Comparison of ENCODE assay signal across 9 mouse cellular contexts in the genomic region with DNA sequence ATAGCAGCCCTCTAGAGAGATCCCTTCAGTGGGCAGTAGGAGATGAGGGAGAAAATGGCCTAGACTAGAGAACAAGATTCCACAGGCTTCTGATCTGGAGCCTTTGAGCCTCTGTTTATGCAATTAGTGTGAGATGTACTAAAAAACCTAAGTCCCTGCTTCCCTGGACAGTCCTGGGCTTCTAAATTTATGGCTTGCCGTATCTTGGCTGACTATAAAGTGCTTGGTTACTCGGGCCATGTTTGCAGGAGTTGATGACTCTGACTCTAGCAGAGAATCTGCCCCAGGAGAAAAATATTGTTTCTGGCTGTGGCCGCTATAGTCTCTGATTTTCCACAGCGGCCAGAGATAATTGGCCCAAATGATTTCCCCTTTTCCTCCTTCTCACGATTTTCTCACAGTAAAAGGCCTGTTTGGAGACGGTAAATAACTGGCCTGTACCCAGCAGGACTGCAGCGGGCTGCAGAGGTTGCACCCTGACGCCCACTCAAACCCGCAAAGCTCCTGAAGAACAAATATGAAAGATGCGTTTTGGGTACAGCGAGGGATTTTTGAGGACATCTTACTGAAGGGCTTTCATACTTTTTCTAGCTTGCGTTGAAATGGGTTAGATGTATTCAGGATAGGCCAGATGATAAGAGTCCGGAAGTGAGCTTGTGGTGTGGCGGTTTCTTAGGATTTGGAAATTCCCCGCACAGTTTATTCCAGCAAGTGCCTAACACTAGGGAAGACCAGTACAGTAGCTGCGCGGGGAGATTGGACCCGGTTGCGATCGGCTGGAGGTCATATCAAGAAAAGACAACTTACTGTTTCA. TPM values are rescaled to one million over a fixed set of nuclear protein-coding genes. Genes with fewer than 3 reads are reported as not detected.
DNase-seq lines count a peak whose midpoint lies in the region; ATAC-seq and TF ChIP-seq lines count a peak whose summit lies in the region.
"Had no signal": no experiment of that assay in that cellular context is flagged by ENCODE, and none has a peak within 500 bp of the region (broad histone marks: within the 10 kb centered on the region; RNA-seq: fewer than 3 reads in every experiment).

No protein-coding gene starts in this region.

- no peak overlapping the region for H3K27ac ChIP-seq in heart, embryonic 11.5 days (ENCODE audit: low read depth, low read length)
- no peak overlapping the region for H3K27ac ChIP-seq in heart, postnatal 0 days (ENCODE audit: low read depth)
- no peak overlapping the region for H3K27ac ChIP-seq in lung, postnatal 0 days (ENCODE audit: low read length)

- no peak overlapping the region for H3K9ac ChIP-seq in heart, embryonic 11.5 days (ENCODE audit: low read depth, low read length)
- H3K9ac ChIP-seq in heart, postnatal 0 days (replicated peaks; ENCODE audit: low read depth, low read length) = no peak overlapping the region
- no peak overlapping the region for H3K9ac ChIP-seq in lung, postnatal 0 days (replicated peaks; ENCODE audit: low read depth)

- no peaks in the 10 kb centered on the region for H3K36me3 ChIP-seq in heart, embryonic 11.5 days (ENCODE audit: control insufficient read depth, insufficient read depth, low read length)
- H3K36me3 ChIP-seq in heart, postnatal 0 days (replicated peaks; ENCODE audit: control insufficient read depth, insufficient read depth, low read length) = no peaks in the 10 kb centered on the region
- no peaks in the 10 kb centered on the region for H3K36me3 ChIP-seq in lung, postnatal 0 days (ENCODE audit: insufficient read depth, low read length)

- intact Hi-C loops in heart, postnatal 25 days (cut with DNase I) = loop anchor here (1.0 to 5.0 kb wide), 4 partner anchors 62 to 180 kb away; no protein-coding TSS in a partner anchor
- intact Hi-C loops in left cerebral cortex, postnatal 25 days (cut with DNase I) = loop anchor here (1.0 to 10.0 kb wide), 5 partner anchors 131 to 1065 kb away; no protein-coding TSS in a partner anchor

- H3K4me2 ChIP-seq in heart, embryonic 11.5 days = peak overlapping the region; percentile 52
- H3K4me2 ChIP-seq in heart, postnatal 0 days (ENCODE audit: low read depth, low read length) = peak overlapping the region; percentile 52
- H3K4me2 ChIP-seq in lung, postnatal 0 days (replicated peaks; ENCODE audit: low read depth, low read length) = peak overlapping the region; percentile 44

- WGBS in heart, embryonic 11.5 days (ENCODE audit: insufficient replicate concordance) = 52% methylated on average over 20 of the region's 20 CpGs
- WGBS in heart, postnatal 0 days = 44% methylated on average over 20 of the region's 20 CpGs
- WGBS in lung, postnatal 0 days = 49% methylated on average over 20 of the region's 20 CpGs

- TF ChIP-seq EP300 in heart, postnatal 0 days (IDR thresholded peaks at IDR 0.05; ENCODE audit: low read depth) = no peak
- no peak for TF ChIP-seq EP300 in lung, postnatal 0 days (IDR thresholded peaks at IDR 0.05)

- DNase-seq in heart, postnatal 25 days (ENCODE audit: low spot score) = no peak
- DNase-seq in Muller cell, postnatal 12 days (ENCODE audit: inconsistent ontology term) = peak; percentile 43
- DNase-seq in heart, postnatal 0 days (ENCODE audit: low spot score) = peak; percentile 14
- no peak for DNase-seq in lung, postnatal 0 days (ENCODE audit: low spot score)
- no peak for DNase-seq in adrenal gland, postnatal 14 days
- no peak for DNase-seq in left cerebral cortex, postnatal 25 days (ENCODE audit: low spot score in 2 of 2)
- DNase-seq in embryo, embryonic 10.5 days (ENCODE audit: low spot score) = no peak

- H3K4me1 ChIP-seq in heart, embryonic 11.5 days (ENCODE audit: control insufficient read depth, insufficient read depth, low read length) = no peaks in the 10 kb centered on the region
- no peaks in the 10 kb centered on the region for H3K4me1 ChIP-seq in heart, postnatal 0 days (ENCODE audit: control insufficient read depth, insufficient read depth)
- H3K4me1 ChIP-seq in lung, postnatal 0 days (ENCODE audit: insufficient read depth, low read depth, low read length) = no peaks in the 10 kb centered on the region

- no peak for ATAC-seq in heart, embryonic 11.5 days (replicated peaks; ENCODE audit: insufficient number of reproducible peaks, low FRiP score, low TSS enrichment)
- peak; percentile 50 for ATAC-seq in heart, postnatal 0 days (ENCODE audit: insufficient read depth, low read depth)
- peak; percentile 41 for ATAC-seq in lung, postnatal 0 days

- no peak for TF ChIP-seq CTCF in heart, postnatal 0 days (IDR thresholded peaks at IDR 0.05; ENCODE audit: low read depth)
- TF ChIP-seq CTCF in lung, postnatal 0 days (IDR thresholded peaks at IDR 0.05) = no peak

- H3K4me3 ChIP-seq in heart, embryonic 11.5 days (ENCODE audit: low read depth, low read length) = peak overlapping the region; percentile 26; the same call in 1 of the 2 replicates
- peak overlapping the region; percentile 28 for H3K4me3 ChIP-seq in heart, postnatal 0 days (ENCODE audit: low read depth, low read length)
- no peak overlapping the region for H3K4me3 ChIP-seq in lung, postnatal 0 days (ENCODE audit: low read depth, low read length)

- no peaks in the 10 kb centered on the region for H3K27me3 ChIP-seq in heart, embryonic 11.5 days (ENCODE audit: control insufficient read depth, insufficient read depth, low read length)
- H3K27me3 ChIP-seq in heart, postnatal 0 days (ENCODE audit: control insufficient read depth, insufficient read depth, low read length) = no peaks in the 10 kb centered on the region
- H3K27me3 ChIP-seq in lung, postnatal 0 days (replicated peaks; ENCODE audit: insufficient read depth, low read length) = no peaks in the 10 kb centered on the region
- H3K27me3 ChIP-seq: CH12.LX had no signal

- no peaks in the 10 kb centered on the region for H3K9me3 ChIP-seq in heart, embryonic 11.5 days (replicated peaks; ENCODE audit: control insufficient read depth, low read length)
- H3K9me3 ChIP-seq in heart, postnatal 0 days (replicated peaks; ENCODE audit: control insufficient read depth, low read length) = no peaks in the 10 kb centered on the region
- no peaks in the 10 kb centered on the region for H3K9me3 ChIP-seq in lung, postnatal 0 days (ENCODE audit: low read length)

RNA-seq across cellular contexts. Expression of gene Gm45716, which starts 18.1 kb away (rescaled TPM):
- polyA plus RNA-seq in heart, embryonic 11.5 days (2014; fragmentation: Nextera tagmentation; extraction: Ambion mirVana) = 50.9 TPM in 2 replicates
- 10 to 100 TPM; 13.2 to 14.5 TPM for total RNA-seq in heart, postnatal 25 days (2021)
- total RNA-seq in heart, postnatal 0 days (2014; rRNA removed; ENCODE audit: low replicate concordance) = 30.5 and 37.3 TPM in 2 replicates
- polyA plus RNA-seq in heart, postnatal 0 days (2015; fragmentation: Nextera tagmentation; extraction: Ambion mirVana) = 133 TPM in 2 replicates
- polyA plus RNA-seq in lung, postnatal 0 days (2015; fragmentation: Nextera tagmentation; extraction: Ambion mirVana) = 11.8 and 11.9 TPM in 2 replicates
- total RNA-seq in adrenal gland, postnatal 14 days (2021) = 2.9 and 3.5 TPM in 2 replicates
- 1 to 10 TPM; 4.0 to 4.8 TPM for total RNA-seq in left cerebral cortex, postnatal 25 days (2021)

Comparison
In these comparisons a context has a peak if more than half of its experiments do, and no peak if none do; other contexts are left out.
1. DNase-seq: peak in Muller cell, postnatal 12 days (single experiment) and heart, postnatal 0 days (single experiment); none in heart, postnatal 25 days (single experiment), lung, postnatal 0 days (single experiment), adrenal gland, postnatal 14 days (single experiment), left cerebral cortex, postnatal 25 days (0 of 2) and embryo, embryonic 10.5 days (single experiment).
2. Peak in every context shown above with its lines, with median percentiles within 50 percentile points of each other: H3K4me2 ChIP-seq.